Mouse (Mus musculus) olfactory bulb, adult 2 months (tissue): Measurements from ENCODE around the gene Shisa7. TPM values are rescaled to one million over a fixed set of nuclear protein-coding genes. Genes with fewer than 3 reads are reported as not detected.
A peak's percentile ranks its signal among the peaks of the same experiment; 100 is the strongest.

Source experiments
- H3K27ac ChIP-seq: fragments of 200-500 bp; 2 replicates; pipeline ENCODE4 v1.5.1; 2012; ENCODE audit warnings: low read depth, low read length; ENCODE audit not compliant: insufficient read depth
- H3K4me1 ChIP-seq: fragments of 200-500 bp; 2 replicates; pipeline ENCODE4 v1.6.1; 2012; ENCODE audit warnings: low read length; ENCODE audit not compliant: control insufficient read depth, insufficient read depth
- H3K4me3 ChIP-seq: fragments of 200-500 bp; 2 replicates; pipeline ENCODE4 v1.5.1; 2012; ENCODE audit warnings: mild to moderate bottlenecking, low read depth, low read length, moderate library complexity; ENCODE audit not compliant: insufficient read depth
- CTCF ChIP-seq: fragments of 200-500 bp; IDR thresholded peaks from 2 replicates; pipeline ENCODE4 v1.5.1; 2012; ENCODE audit warnings: low read depth, mild to moderate bottlenecking, low read length, moderate library complexity; ENCODE audit not compliant: insufficient read depth
- POLR2A ChIP-seq: fragments of 200-500 bp; IDR thresholded peaks from 2 replicates; pipeline ENCODE4 v1.6.1; 2012; ENCODE audit warnings: mild to moderate bottlenecking, low read depth, low read length, moderate library complexity; ENCODE audit not compliant: insufficient read depth
- whole genome bisulfite sequencing: fragments of 180-500 bp; shearing (Covaris S2); methylation state at CpG from one replicate; pipeline ENCODE4 v1.1.7; 2018; 5-methylcytosine and 5-hydroxymethylcytosine counted together
- polyA plus RNA-seq: library from polyadenylated mRNA; stranded (reverse); fragments of >200 nt; gene quantifications from 2 replicates; pipeline ENCODE4 v1.2.4, GENCODE M21; 2012; ENCODE audit warnings: low replicate concordance; ENCODE audit not compliant: missing spikeins, insufficient read depth, insufficient read length

Gene Shisa7
- polyA plus RNA-seq, 1 experiment: not detected

DNA sequence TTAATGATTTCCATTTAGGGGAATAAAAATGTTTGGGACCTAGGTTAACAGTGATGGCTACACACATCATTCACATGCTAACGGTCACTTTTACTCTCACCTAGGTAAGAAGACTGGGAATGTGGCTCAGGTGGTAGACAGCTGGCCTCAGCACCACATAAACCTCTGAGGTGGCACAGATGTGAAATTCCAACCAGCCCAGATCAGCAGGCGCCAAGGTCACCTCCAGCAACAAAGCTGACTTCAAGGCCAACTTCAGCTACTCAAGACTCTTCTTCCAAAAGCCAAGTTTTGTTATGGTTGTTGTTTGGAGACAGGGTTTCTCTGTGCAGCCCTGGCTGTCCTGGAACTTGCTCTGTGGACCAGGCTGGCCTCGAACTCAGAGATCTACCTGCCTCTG, 9.1 kb upstream of the Shisa7 start:
- Histone ChIP-seq H3K4me1 (no peaks in the 10 kb centered on the region), H3K4me3 (no peak overlapping the region), H3K27ac (no peak overlapping the region)
- WGBS: 90% methylated on average over 3 of the region's 3 CpGs
- no peak for TF ChIP-seq POLR2A
- TF ChIP-seq CTCF: no peak

- Histone ChIP-seq H3K27ac (no peak overlapping the region), H3K4me1 (no peaks in the 10 kb centered on the region), H3K4me3 (no peak overlapping the region)
- TF ChIP-seq CTCF (no peak), POLR2A (no peak)
- 82% methylated on average over 8 of the region's 8 CpGs for WGBS
These were observed 6.8 kb upstream of the Shisa7 start for GRCm38 (mm10) chr7:4851315-4851688.

DNA sequence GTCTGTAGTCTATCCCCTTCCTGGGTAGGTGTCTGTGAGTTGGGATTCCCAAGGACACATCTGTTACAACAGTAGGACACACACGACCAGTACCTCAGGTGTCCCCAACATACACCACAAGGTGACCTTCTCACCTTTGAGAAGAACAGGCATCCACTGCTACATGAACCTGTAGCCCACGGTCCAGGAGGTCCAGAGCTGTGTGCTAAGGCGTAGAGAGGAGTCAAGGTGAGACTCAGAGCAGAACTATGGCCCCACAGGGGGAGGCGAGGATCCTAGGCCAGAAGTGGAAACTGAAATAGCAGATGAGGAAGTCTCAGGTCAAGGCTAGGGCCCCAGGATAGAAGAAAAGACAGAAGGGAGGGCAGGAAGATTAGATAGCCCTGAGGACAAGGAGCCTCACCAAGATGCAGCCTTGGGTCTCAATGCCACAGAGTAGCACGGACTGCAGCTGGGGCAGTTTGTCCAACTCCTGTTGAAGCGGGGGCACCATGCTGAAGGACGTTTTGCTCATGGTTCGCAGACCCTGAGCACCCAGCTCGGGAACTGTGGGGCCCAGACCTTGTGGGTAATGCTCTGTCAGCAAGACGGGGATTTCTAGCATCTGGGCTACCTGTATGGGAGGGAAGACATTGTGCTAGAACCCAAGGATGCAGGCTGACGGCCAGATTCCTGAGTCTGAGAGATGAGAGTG, 6.3 kb upstream of the Shisa7 start:
- Histone ChIP-seq H3K27ac (no peak overlapping the region), H3K4me1 (no peaks in the 10 kb centered on the region), H3K4me3 (no peak overlapping the region)
- TF ChIP-seq POLR2A (no peak), CTCF (no peak)
- 86% methylated on average over 11 of the region's 11 CpGs for WGBS

DNA sequence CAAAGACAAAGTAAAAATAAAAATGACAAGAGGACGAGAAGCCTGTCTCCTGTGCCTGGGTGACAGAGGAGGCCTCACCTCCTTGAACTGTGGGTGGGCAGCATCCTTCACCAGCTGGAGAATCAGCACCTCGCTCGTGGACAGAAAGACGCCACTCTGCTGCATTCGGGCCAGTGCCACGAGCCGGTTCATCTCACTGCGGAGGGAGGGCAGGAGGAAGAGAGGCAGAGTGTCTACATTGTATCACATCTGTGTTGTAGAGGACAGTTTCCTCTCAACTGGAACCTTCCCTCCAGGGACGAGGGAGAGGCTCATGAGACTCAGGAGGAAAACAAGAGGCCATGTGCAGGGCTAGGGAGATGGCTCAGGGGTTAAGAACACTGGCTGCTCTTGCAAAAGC, 4.9 kb upstream of the Shisa7 start:
- 59% methylated on average over 9 of the region's 9 CpGs for WGBS
- Histone ChIP-seq H3K4me1 (no peaks in the 10 kb centered on the region), H3K4me3 (no peak overlapping the region), H3K27ac (no peak overlapping the region)
- TF ChIP-seq POLR2A: no peak
- no peak for TF ChIP-seq CTCF

DNA sequence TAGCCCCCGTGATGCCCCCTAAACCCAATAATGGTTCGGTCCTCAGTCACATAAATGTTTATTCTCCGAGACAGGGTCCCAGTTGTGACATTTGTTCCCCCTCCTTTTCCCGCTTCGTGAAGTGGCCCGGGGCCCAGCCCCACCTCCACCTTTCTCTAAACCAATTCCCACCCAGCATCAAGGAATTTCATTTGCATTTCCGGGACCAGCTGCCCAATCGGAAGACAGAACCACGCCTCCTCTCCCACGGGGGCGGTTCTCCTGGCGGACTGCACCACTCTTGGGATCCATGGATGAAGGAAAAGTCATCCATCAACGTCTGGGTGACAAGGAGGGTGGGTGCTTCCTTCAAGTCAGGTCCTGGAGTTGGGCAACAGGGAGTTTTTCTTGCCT, 417 bp upstream of the Shisa7 start:
- TF ChIP-seq CTCF (no peak), POLR2A (no peak)
- Histone ChIP-seq H3K4me3 (peak overlapping the region; percentile 76), H3K4me1 (peaks cover 12% of the 10 kb centered on the region), H3K27ac (peak overlapping the region; percentile 28; the same call in 1 of the 2 replicates)
- WGBS: 2% methylated on average over 13 of the region's 13 CpGs

- WGBS: 1% methylated on average over 34 of the region's 34 CpGs
- H3K4me3 ChIP-seq: peak overlapping the region; percentile 76
- no peak for TF ChIP-seq POLR2A
- 0 out of 2 replicates have a peak, but pooled peaks have one; percentile 5 for TF ChIP-seq CTCF
- peaks cover 12% of the 10 kb centered on the region for H3K4me1 ChIP-seq
- peak overlapping the region; percentile 81 for H3K27ac ChIP-seq
These were observed 772 bp downstream of the Shisa7 start for GRCm38 (mm10) chr7:4843604-4844244.

GRCm38 (mm10) chr7:4842634-4843131, 1.8 kb downstream of the Shisa7 start:
- 2% methylated on average over 16 of the region's 16 CpGs for WGBS
- TF ChIP-seq CTCF (0 out of 2 replicates have a peak, but pooled peaks have one; percentile 21), POLR2A (0 out of 2 replicates have a peak, but pooled peaks have one; percentile 24)
- H3K27ac ChIP-seq: peak overlapping the region; percentile 81
- peak overlapping the region; percentile 76 for H3K4me3 ChIP-seq
- H3K4me1 ChIP-seq: peaks cover 16% of the 10 kb centered on the region

GRCm38 (mm10) chr7:4842077-4842476, 2.4 kb downstream of the Shisa7 start:
- TF ChIP-seq CTCF (no peak), POLR2A (no peak)
- Histone ChIP-seq H3K27ac (peak overlapping the region; percentile 9; the same call in 1 of the 2 replicates), H3K4me1 (peaks cover 17% of the 10 kb centered on the region), H3K4me3 (peak overlapping the region; percentile 76)
- 42% methylated on average over 5 of the region's 5 CpGs for WGBS

DNA sequence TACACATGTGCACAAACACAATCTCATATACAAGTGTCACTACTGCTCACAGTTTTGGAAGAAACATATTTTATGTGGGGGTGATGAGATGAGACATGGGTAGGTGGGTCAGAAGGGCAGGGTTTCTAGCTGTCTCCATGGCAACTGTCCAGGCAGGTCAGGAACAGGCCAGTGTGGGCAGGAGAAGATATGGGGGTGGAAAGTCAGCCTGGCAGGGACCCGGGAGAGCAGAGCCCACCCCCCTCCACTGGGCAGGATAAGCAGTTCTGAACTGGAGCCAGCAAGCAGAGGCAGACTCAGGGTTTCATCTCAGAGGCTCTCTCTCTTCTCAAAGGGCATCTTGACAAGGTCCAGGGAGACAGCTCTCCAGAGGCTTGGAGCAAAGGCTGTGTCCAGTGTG, 6.9 kb downstream of the Shisa7 start:
- TF ChIP-seq POLR2A (no peak), CTCF (no peak)
- Histone ChIP-seq H3K4me1 (peaks cover 26% of the 10 kb centered on the region), H3K4me3 (no peak overlapping the region), H3K27ac (no peak overlapping the region)
- WGBS: 5% methylated on average over 1 of the region's 1 CpGs
